Mouse (Mus musculus) megakaryocyte, embryonic 14.5 days (primary cell): ENCODE measurements around the gene Olfr1282. TPM values are rescaled to one million over a fixed set of nuclear protein-coding genes. Genes with fewer than 3 reads are reported as not detected.
"Not testable (repeated sequence)": the region's sequence is repeated elsewhere in the genome, so short reads cannot be mapped to it uniquely, and the experiment has no call there.

Experiments used
- H3K27me3 ChIP-seq: replicated peaks from 2 replicates; pipeline ENCODE3; 2012; ENCODE audit warnings: inconsistent platforms
- H3K36me3 ChIP-seq: replicated peaks from 2 replicates; pipeline ENCODE3; 2012; ENCODE audit warnings: low read length, inconsistent platforms, mixed read lengths
- H3K4me1 ChIP-seq: 2 replicates; pipeline ENCODE4 v1.6.1; 2012; ENCODE audit warnings: inconsistent platforms
- H3K4me3 ChIP-seq: replicated peaks from 2 replicates; pipeline ENCODE3; 2012; ENCODE audit warnings: moderate library complexity, mild to moderate bottlenecking, inconsistent platforms
- H3K9me3 ChIP-seq: 2 replicates; pipeline ENCODE4 v1.6.1; 2012; ENCODE audit warnings: inconsistent platforms
- FLI1 ChIP-seq: IDR thresholded peaks from 2 replicates; pipeline ENCODE4 v1.6.1; 2012; ENCODE audit warnings: low read length, inconsistent platforms, mixed read lengths
- GATA1 ChIP-seq: IDR thresholded peaks from 3 replicates; pipeline ENCODE4 v1.6.1; 2012; ENCODE audit warnings: mixed read lengths, low read length, inconsistent platforms, borderline replicate concordance
- polyA plus RNA-seq: library from polyadenylated mRNA; stranded (reverse); fragments of >175 nt; gene quantifications from 2 replicates; pipeline ENCODE4 v1.2.3, GENCODE M21; 2012; ENCODE audit warnings: low replicate concordance; ENCODE audit not compliant: insufficient read depth

The Olfr1282 gene
- polyA plus RNA-seq = not detected in 2 replicates

- Histone ChIP-seq H3K9me3 (no peaks in the 10 kb centered on the region), H3K36me3 (no peaks in the 10 kb centered on the region), H3K27me3 (no peaks in the 10 kb centered on the region), H3K4me1 (no peaks in the 10 kb centered on the region), H3K4me3 (no peak within 1 kb of the TSS)
- TF ChIP-seq FLI1 = no peak
- TF ChIP-seq GATA1 = no peak
Observed at GRCm38 (mm10) chr2:111335976-111336375, at the start of gene Olfr1282. Olfr1282 (minus strand) TSS chr2:111336076.

GRCm38 (mm10) chr2:111375222-111375621, 39.3 kb upstream of the Olfr1282 start, which contains the start of gene Olfr1284:
Olfr1284 (plus strand) TSS chr2:111375522.
- no peaks in the 10 kb centered on the region for H3K36me3 ChIP-seq
- H3K4me3 ChIP-seq = no peak within 1 kb of the TSS
- H3K4me1 ChIP-seq = no peaks in the 10 kb centered on the region
- H3K9me3 ChIP-seq = 0 out of 2 replicates have a peak, but pooled peaks cover 3% of the 10 kb centered on the region
- no peaks in the 10 kb centered on the region for H3K27me3 ChIP-seq
- TF ChIP-seq GATA1 = no peak

GRCm38 (mm10) chr2:111366490-111366889, 30.6 kb upstream of the Olfr1282 start, which contains the start of gene Olfr1283:
Olfr1283 (plus strand) TSS chr2:111366790.
- Histone ChIP-seq H3K4me3 (no peak within 1 kb of the TSS), H3K27me3 (no peaks in the 10 kb centered on the region), H3K4me1 (no peaks in the 10 kb centered on the region), H3K9me3 (no peaks in the 10 kb centered on the region), H3K36me3 (no peaks in the 10 kb centered on the region)
- TF ChIP-seq FLI1 = no peak
- no peak for TF ChIP-seq GATA1

GRCm38 (mm10) chr2:111333721-111334120, 2.2 kb downstream of the Olfr1282 start:
- not testable (repeated sequence) for H3K9me3 ChIP-seq, H3K36me3 ChIP-seq, H3K4me3 ChIP-seq

GRCm38 (mm10) chr2:111326220-111326619, 9.7 kb downstream of the Olfr1282 start, which contains the start of gene Olfr1281:
Olfr1281 (plus strand) TSS chr2:111326520.
- Histone ChIP-seq H3K4me1 (no peaks in the 10 kb centered on the region), H3K36me3 (no peaks in the 10 kb centered on the region), H3K4me3 (no peak within 1 kb of the TSS), H3K27me3 (no peaks in the 10 kb centered on the region), H3K9me3 (no peaks in the 10 kb centered on the region)
- TF ChIP-seq GATA1 = no peak
- no peak for TF ChIP-seq FLI1

More at GRCm38 (mm10) chr2:111333721-111334120, 2.2 kb downstream of the Olfr1282 start:
- not testable (repeated sequence) for H3K27me3 ChIP-seq, H3K4me1 ChIP-seq

GRCm38 (mm10) chr2:111313717-111314116, 22.2 kb downstream of the Olfr1282 start, which contains the start of gene Olfr1280:
Olfr1280 (plus strand) TSS chr2:111314017.
- no peaks in the 10 kb centered on the region for H3K9me3 ChIP-seq
- no peaks in the 10 kb centered on the region for H3K36me3 ChIP-seq
- no peak within 1 kb of the TSS for H3K4me3 ChIP-seq
- no peaks in the 10 kb centered on the region for H3K27me3 ChIP-seq
- TF ChIP-seq GATA1 = no peak
- TF ChIP-seq FLI1 = no peak
- H3K4me1 ChIP-seq = no peaks in the 10 kb centered on the region

GRCm38 (mm10) chr2:111300374-111300773, 35.5 kb downstream of the Olfr1282 start, which contains the start of gene Olfr1279:
Olfr1279 (plus strand) TSS chr2:111300635.
- Histone ChIP-seq H3K36me3 (no peaks in the 10 kb centered on the region), H3K4me1 (no peaks in the 10 kb centered on the region), H3K9me3 (no peaks in the 10 kb centered on the region), H3K4me3 (no peak within 1 kb of the TSS), H3K27me3 (no peaks in the 10 kb centered on the region)
- TF ChIP-seq GATA1 = no peak
- no peak for TF ChIP-seq FLI1

- H3K36me3 ChIP-seq = no peaks in the 10 kb centered on the region
- no peaks in the 10 kb centered on the region for H3K9me3 ChIP-seq
- H3K27me3 ChIP-seq = no peaks in the 10 kb centered on the region
- H3K4me1 ChIP-seq = no peaks in the 10 kb centered on the region
- no peak overlapping the region for H3K4me3 ChIP-seq
- TF ChIP-seq FLI1 (no peak), GATA1 (no peak)
Observed at GRCm38 (mm10) chr2:111298541-111298940, 37.3 kb downstream of the Olfr1282 start.

GRCm38 (mm10) chr2:111289836-111290235, 46.0 kb downstream of the Olfr1282 start, which contains the start of gene Olfr1278:
Olfr1278 (plus strand) TSS chr2:111290136.
- Histone ChIP-seq H3K9me3 (no peaks in the 10 kb centered on the region), H3K4me3 (no peak within 1 kb of the TSS), H3K27me3 (no peaks in the 10 kb centered on the region), H3K4me1 (no peaks in the 10 kb centered on the region), H3K36me3 (no peaks in the 10 kb centered on the region)
- TF ChIP-seq FLI1 (no peak), GATA1 (no peak)

Other genes with a start within 250 kb of the Olfr1282 start
- not detected in 2 replicates for gene Gm13941, start 230.1 kb downstream of the Olfr1282 start, polyA plus RNA-seq
- not detected in 2 replicates for gene Gm15130, start 183.1 kb downstream of the Olfr1282 start, polyA plus RNA-seq
- gene 4930430A15Rik, start 106.5 kb downstream of the Olfr1282 start, polyA plus RNA-seq = not detected in 2 replicates
- gene Olfr1275, start 100.8 kb downstream of the Olfr1282 start, polyA plus RNA-seq = not detected in 2 replicates
- gene Olfr1276, start 81.6 kb downstream of the Olfr1282 start, polyA plus RNA-seq = 1.2 TPM in 1 of 2 replicates, not detected in the other
- gene Olfr1277, start 62.0 kb downstream of the Olfr1282 start, polyA plus RNA-seq = not detected in 2 replicates
- gene Olfr1278, start 45.9 kb downstream of the Olfr1282 start, polyA plus RNA-seq = not detected in 2 replicates
- gene Olfr1279, start 35.4 kb downstream of the Olfr1282 start, polyA plus RNA-seq = not detected in 2 replicates
- not detected in 2 replicates for gene Olfr1280, start 22.1 kb downstream of the Olfr1282 start, polyA plus RNA-seq
- gene Olfr1281, start 9.6 kb downstream of the Olfr1282 start, polyA plus RNA-seq = not detected in 2 replicates
- not detected in 2 replicates for gene Olfr1283, start 30.7 kb upstream of the Olfr1282 start, polyA plus RNA-seq
- not detected in 2 replicates for gene Olfr1284, start 39.4 kb upstream of the Olfr1282 start, polyA plus RNA-seq
- gene Olfr1286, start 87.0 kb upstream of the Olfr1282 start, polyA plus RNA-seq = not detected in 2 replicates
- gene Olfr1287, start 113.1 kb upstream of the Olfr1282 start, polyA plus RNA-seq = not detected in 2 replicates
- gene Olfr1288, start 138.0 kb upstream of the Olfr1282 start, polyA plus RNA-seq = not detected in 2 replicates
- not detected in 2 replicates for gene Olfr1289, start 144.7 kb upstream of the Olfr1282 start, polyA plus RNA-seq
- not detected in 2 replicates for gene Olfr1290, start 157.8 kb upstream of the Olfr1282 start, polyA plus RNA-seq
- not detected in 2 replicates for gene Olfr1291-ps1, start 161.1 kb upstream of the Olfr1282 start, polyA plus RNA-seq
- not detected in 2 replicates for gene Olfr1293-ps, start 189.1 kb upstream of the Olfr1282 start, polyA plus RNA-seq
- gene Olfr1294, start 204.2 kb upstream of the Olfr1282 start, polyA plus RNA-seq = not detected in 2 replicates
- gene Olfr1295, start 233.6 kb upstream of the Olfr1282 start, polyA plus RNA-seq = not detected in 2 replicates